Mouse (Mus musculus): ENCODE data around the gene Grb14. TPM values are rescaled to one million over a fixed set of nuclear protein-coding genes. Genes with fewer than 3 reads are reported as not detected.
A peak's percentile ranks its signal among the peaks of the same experiment; 100 is the strongest.

Grb14 gene
- total and polyA plus RNA-seq, 2 experiments from 2014 or later, result 23.4 to 40.3 TPM

- Histone ChIP-seq H3K4me1 (ENCODE audit: insufficient read depth) (no peaks in the 10 kb centered on the region), H3K36me3 (ENCODE audit: insufficient read depth) (no peaks in the 10 kb centered on the region), H3K4me3 (ENCODE audit: low read depth, low read length) (no peak overlapping the region), H3K4me2 (ENCODE audit: low read depth) (no peak overlapping the region), H3K9me3 (ENCODE audit: low read length) (no peaks in the 10 kb centered on the region), H3K27ac (ENCODE audit: low read depth, low read length) (no peak overlapping the region), H3K27me3 (ENCODE audit: insufficient read depth, low read length) (no peaks in the 10 kb centered on the region), H3K9ac (no peak overlapping the region)
- DNase-seq (no peak), ATAC-seq (no peak)
- no peak for TF ChIP-seq CTCF (IDR thresholded peaks at IDR 0.05; ENCODE audit: low read depth)
These were observed 19.7 kb downstream of the Grb14 start for GRCm38 (mm10) chr2:65005044-65005443.

DNA sequence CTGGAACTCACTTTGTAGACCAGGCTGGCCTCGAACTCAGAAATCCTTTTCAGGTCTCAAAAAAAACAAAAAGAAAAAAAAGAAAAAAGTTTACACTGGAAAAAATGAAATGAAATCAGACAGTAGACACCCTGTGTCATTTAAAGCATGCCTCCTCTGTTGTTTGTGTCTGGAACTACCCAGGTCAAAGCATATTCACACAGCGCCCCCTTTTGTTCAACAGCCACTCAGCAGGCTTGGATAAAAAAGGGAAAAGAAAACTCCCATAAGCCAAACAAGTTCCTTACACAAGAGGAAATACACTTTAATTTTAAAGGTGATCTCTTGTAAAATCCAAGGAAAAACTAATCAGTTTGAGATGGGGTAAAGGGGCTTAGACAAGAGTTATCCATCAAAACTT is 21.4 kb downstream of the Grb14 start:
- Histone ChIP-seq H3K36me3 (ENCODE audit: insufficient read depth) (no peaks in the 10 kb centered on the region), H3K4me1 (ENCODE audit: insufficient read depth) (no peaks in the 10 kb centered on the region), H3K27ac (ENCODE audit: low read depth, low read length) (no peak overlapping the region), H3K27me3 (ENCODE audit: insufficient read depth, low read length) (no peaks in the 10 kb centered on the region), H3K4me2 (ENCODE audit: low read depth) (no peak overlapping the region), H3K9me3 (ENCODE audit: low read length) (no peaks in the 10 kb centered on the region), H3K4me3 (ENCODE audit: low read depth, low read length) (no peak overlapping the region), H3K9ac (no peak overlapping the region)
- DNase-seq (no peak), ATAC-seq (no peak)
- WGBS, result 50% methylated on average over 2 of the region's 2 CpGs
- TF ChIP-seq CTCF (IDR thresholded peaks at IDR 0.05; ENCODE audit: low read depth), result peak; percentile 24; the same call in 1 of the 2 replicates

DNA sequence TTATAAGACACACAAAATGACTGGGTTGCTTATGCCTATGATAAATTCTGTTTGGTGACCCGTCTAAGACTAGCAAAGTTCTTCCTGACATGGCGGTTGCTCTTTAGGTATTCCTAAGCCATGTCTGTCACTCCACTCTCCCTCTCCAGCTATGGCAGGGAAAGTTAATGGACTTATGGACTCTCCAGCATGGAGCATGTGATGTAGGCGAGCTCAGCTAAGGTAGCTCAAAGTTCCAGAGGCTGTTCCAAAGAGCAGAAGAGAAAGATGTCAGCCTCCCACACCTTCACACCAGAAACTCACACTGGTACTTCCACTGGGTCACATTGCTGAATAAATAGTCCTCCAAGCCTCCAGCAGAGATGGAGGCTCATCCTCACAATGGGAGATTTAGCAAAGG is 22.2 kb downstream of the Grb14 start:
- WGBS, result 88% methylated on average over 3 of the region's 3 CpGs
- DNase-seq (no peak), ATAC-seq (no peak)
- Histone ChIP-seq H3K4me3 (ENCODE audit: low read depth, low read length) (no peak overlapping the region), H3K4me2 (ENCODE audit: low read depth) (no peak overlapping the region), H3K36me3 (ENCODE audit: insufficient read depth) (no peaks in the 10 kb centered on the region), H3K4me1 (ENCODE audit: insufficient read depth) (no peaks in the 10 kb centered on the region), H3K27me3 (ENCODE audit: insufficient read depth, low read length) (no peaks in the 10 kb centered on the region), H3K9ac (no peak overlapping the region), H3K27ac (ENCODE audit: low read depth, low read length) (no peak overlapping the region), H3K9me3 (ENCODE audit: low read length) (no peaks in the 10 kb centered on the region)
- TF ChIP-seq CTCF (IDR thresholded peaks at IDR 0.05; ENCODE audit: low read depth), result no peak

DNA sequence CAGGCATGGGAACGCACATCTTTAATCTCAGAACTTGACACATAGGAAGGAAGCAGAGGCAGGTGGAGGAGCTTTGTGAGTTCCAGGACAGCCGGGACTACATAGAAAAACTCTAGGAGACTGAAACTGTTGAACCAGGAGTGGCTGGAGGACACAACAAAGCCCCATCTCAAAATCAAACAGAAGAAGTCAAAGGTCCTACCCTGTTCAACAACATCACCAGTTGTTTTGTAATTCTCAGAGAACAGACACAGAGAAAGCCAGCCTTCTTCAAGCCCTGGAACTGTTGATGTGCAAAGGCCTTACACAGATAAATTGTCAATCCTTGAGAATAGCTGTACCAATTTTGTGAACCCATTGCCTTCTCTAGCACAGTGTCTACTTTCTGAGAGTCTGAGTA is 29.7 kb downstream of the Grb14 start:
- Histone ChIP-seq H3K9ac (no peak overlapping the region), H3K27me3 (ENCODE audit: insufficient read depth, low read length) (no peaks in the 10 kb centered on the region), H3K4me3 (ENCODE audit: low read depth, low read length) (no peak overlapping the region), H3K9me3 (ENCODE audit: low read length) (no peaks in the 10 kb centered on the region), H3K27ac (ENCODE audit: low read depth, low read length) (no peak overlapping the region), H3K4me1 (ENCODE audit: insufficient read depth) (no peaks in the 10 kb centered on the region), H3K36me3 (ENCODE audit: insufficient read depth) (no peaks in the 10 kb centered on the region), H3K4me2 (ENCODE audit: low read depth) (no peak overlapping the region)
- 86% methylated on average over 2 of the region's 2 CpGs for WGBS
- no peak for TF ChIP-seq CTCF (IDR thresholded peaks at IDR 0.05; ENCODE audit: low read depth)
- no peak for DNase-seq
- no peak for ATAC-seq

DNA sequence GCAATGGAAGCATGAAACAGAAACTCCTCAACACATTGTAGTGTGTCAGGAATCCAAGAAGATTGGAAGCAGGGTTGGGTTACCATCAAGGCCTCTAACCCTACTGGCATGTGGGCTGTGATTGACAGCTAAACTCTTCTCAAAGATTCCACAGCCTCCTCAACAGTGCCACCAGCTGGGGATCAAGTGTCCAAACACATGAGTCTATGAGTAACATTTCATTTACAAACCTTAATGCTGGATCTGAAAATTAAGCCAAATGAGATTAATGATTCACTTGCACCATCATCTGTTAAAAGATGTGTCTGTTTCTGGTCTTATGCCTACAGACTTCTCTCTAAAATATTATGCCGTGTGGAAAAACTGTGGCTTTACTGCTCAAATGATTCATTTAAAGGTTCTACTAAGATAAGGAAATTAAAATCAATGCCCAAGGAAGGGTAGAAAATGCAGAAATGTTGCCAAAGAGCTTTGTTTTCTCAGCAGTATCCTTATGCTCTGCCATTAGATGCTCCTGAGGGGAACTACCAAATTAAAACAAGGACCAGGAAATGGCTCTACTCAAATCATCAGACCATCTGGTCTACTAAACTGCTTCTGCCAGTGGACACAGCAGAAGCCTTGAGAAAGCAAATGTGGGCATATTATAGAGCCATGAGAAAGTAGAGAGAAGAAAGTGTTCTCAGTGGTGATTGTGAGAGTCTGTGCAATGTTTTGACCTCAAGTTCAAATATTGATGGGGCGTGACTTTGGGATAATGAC is 35.2 kb downstream of the Grb14 start:
- no peaks in the 10 kb centered on the region for H3K9me3 ChIP-seq (ENCODE audit: low read length)
- H3K4me1 ChIP-seq (ENCODE audit: insufficient read depth), result no peaks in the 10 kb centered on the region
- DNase-seq (no peak), ATAC-seq (no peak)
- no peak for TF ChIP-seq CTCF (IDR thresholded peaks at IDR 0.05; ENCODE audit: low read depth)
- no peak overlapping the region for H3K4me2 ChIP-seq (ENCODE audit: low read depth)
- WGBS, result 93% methylated on average over 2 of the region's 2 CpGs
- no peak overlapping the region for H3K9ac ChIP-seq
- no peak overlapping the region for H3K4me3 ChIP-seq (ENCODE audit: low read depth, low read length)
- H3K27me3 ChIP-seq (ENCODE audit: insufficient read depth, low read length), result no peaks in the 10 kb centered on the region
- H3K27ac ChIP-seq (ENCODE audit: low read depth, low read length), result no peak overlapping the region
- no peaks in the 10 kb centered on the region for H3K36me3 ChIP-seq (ENCODE audit: insufficient read depth)

GRCm38 (mm10) chr2:64987782-64988181 is 37.0 kb downstream of the Grb14 start:
- H3K9me3 ChIP-seq (ENCODE audit: low read length), result 0 out of 2 replicates have a peak, but pooled peaks cover 4% of the 10 kb centered on the region
- 82% methylated on average over 3 of the region's 3 CpGs for WGBS
- no peak overlapping the region for H3K4me2 ChIP-seq (ENCODE audit: low read depth)
- no peaks in the 10 kb centered on the region for H3K36me3 ChIP-seq (ENCODE audit: insufficient read depth)
- no peak overlapping the region for H3K9ac ChIP-seq
- no peak overlapping the region for H3K27ac ChIP-seq (ENCODE audit: low read depth, low read length)
- no peak for ATAC-seq
- H3K4me1 ChIP-seq (ENCODE audit: insufficient read depth), result no peaks in the 10 kb centered on the region
- H3K4me3 ChIP-seq (ENCODE audit: low read depth, low read length), result no peak overlapping the region
- no peak for DNase-seq
- H3K27me3 ChIP-seq (ENCODE audit: insufficient read depth, low read length), result no peaks in the 10 kb centered on the region
- no peak for TF ChIP-seq CTCF (IDR thresholded peaks at IDR 0.05; ENCODE audit: low read depth)

DNA sequence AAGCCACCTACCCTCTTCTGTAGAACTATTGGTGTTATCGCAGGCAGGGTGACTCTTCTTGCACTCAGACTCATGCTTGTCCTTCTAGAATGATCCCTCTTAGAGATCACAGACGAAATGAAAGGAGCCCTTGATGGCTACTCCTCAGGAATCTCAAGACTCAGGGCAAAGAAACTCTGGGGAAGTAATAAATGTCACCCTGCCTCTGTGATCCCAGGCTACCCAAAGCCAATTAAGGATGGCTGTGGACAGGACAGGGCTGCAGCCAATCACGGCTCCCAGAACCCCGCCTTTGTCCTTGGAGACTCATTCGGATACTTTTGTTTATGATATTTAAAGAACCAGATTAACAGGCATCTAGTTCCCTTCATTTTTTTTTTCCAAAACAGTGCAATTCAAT is 49.2 kb downstream of the Grb14 start:
- H3K27me3 ChIP-seq (ENCODE audit: insufficient read depth, low read length), result no peaks in the 10 kb centered on the region
- no peak overlapping the region for H3K27ac ChIP-seq (ENCODE audit: low read depth, low read length)
- H3K9ac ChIP-seq, result no peak overlapping the region
- no peak overlapping the region for H3K4me2 ChIP-seq (ENCODE audit: low read depth)
- H3K4me1 ChIP-seq (ENCODE audit: insufficient read depth), result no peaks in the 10 kb centered on the region
- ATAC-seq, result no peak
- DNase-seq, result no peak
- no peak overlapping the region for H3K4me3 ChIP-seq (ENCODE audit: low read depth, low read length)
- no peaks in the 10 kb centered on the region for H3K36me3 ChIP-seq (ENCODE audit: insufficient read depth)
- H3K9me3 ChIP-seq (ENCODE audit: low read length), result no peaks in the 10 kb centered on the region
- 41% methylated on average over 5 of the region's 5 CpGs for WGBS
- no peak for TF ChIP-seq CTCF (IDR thresholded peaks at IDR 0.05; ENCODE audit: low read depth)
